Mouse (Mus musculus): ENCODE data around the gene Pola2. TPM values are rescaled to one million over a fixed set of nuclear protein-coding genes. Genes with fewer than 3 reads are reported as not detected.

Gene Pola2
- 10 to 100 TPM; 38.1 to 39.3 TPM for total RNA-seq (2023)

DNA sequence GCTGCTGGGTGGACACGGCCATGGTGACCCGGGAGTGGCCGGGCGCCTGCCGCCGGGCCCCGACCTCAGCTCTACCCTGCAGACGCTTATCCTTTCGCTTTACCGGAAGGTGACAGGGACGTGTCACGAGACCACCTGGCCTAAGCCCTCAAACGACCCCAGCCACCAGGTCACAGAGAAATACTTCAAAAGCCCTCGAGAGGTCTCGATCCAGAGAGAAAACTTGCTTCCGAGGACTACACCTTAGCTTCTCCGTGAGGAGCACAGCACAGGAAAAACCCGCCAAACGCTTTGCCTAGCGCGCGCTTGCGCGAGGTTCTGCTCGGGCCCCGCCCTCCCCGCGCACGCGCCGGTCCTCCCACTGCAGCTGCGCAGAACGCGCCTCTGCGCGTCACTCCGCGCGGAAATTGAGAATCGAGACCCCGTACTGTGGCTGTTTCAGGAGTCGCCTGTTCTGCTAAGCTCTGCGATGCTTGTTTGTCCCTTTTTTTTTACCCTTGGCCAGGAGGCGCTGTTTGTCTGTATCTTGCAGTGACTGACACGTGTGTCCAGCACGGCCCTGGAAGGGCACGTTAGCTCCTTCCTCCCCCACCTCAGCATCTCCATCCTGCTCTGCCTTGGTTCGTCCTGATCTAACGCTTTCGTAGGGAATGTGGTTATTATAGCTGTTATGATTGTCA lies at the start of gene Pola2:
Gene Pola2, minus strand, starts transcription at position 320 of the 680 bp plus-strand sequence.

DNA sequence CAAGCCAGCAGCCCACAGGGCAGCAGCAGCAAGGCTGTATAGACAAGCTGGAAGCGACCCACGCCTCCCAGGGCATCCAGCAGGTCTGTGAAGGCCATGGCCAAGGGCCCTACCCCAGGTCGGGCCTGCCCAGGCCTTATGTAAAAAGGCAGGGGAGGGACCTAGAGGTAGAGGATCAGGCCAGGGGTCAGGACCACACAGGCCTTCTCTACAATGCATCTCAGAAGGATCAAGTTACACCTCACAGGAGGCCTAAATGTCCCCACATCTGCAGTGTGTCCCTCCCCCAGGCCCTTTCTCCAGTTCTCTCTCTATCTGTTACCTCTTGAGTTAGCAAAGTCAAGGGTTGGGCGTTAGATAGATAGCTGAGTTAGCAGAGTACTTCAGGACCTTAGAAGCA lies 22.0 kb upstream of the Pola2 start, which contains the start of gene Slc22a20:
Gene Slc22a20, minus strand, starts transcription at position 101 of the 400 bp plus-strand sequence.

DNA sequence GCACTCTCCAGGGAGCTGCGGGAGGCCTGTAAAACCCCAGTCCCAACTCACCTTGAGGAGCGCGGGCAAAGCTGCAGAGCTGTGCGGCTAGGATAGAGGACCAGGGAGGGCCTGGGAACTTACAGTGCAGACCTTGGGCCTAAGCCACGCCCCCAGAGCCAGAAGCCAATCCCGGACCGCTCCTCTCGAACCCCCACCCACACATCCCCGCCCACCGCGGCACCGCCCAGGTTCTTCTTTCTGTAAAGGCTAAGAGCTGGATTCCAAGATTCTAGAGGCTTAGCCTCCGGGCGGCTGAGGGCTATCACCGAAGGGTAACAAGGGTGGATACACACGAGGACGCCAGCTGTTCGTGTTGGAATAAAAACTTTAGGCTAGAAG lies 39.3 kb downstream of the Pola2 start, which contains the start of gene Cdc42ep2:
Gene Cdc42ep2, minus strand, starts transcription at position 104 of the 381 bp plus-strand sequence.

DNA sequence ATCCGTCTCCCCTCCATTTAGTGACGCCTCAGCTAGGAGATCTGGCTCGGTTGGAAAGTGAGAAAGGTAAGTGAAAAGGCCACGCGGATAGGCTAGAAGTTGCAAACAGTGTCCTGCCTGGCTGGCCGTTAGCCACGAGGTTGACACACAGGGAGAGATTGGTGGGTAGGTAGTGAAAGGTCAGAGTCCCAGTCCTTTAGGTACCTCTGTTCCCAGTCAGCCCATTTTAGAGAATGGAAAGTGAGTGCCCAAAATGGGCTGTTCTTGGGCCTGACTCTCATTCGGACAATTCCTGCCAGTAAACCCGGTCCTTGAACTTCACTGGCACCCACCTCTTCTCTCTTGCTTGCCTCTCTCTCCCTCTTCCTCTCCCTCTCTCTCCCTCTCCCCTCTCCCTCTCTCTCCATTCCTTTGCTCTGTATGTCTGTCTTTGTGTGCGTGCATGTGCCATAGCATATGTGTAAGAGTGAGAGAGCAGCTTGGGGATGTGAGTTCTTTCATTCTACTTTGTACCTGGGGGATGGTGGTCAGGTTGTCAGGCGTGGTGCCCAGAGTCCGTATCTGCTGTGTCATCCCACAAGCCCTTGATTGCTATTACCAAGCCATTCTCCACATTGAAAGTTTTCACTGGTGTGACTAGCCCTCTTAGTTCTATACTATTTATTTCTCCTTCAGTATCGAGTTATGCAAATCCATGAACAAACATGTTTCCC lies 50.8 kb downstream of the Pola2 start, which contains the start of gene Dpf2:
Gene Dpf2, minus strand, starts transcription at position 4 of the 713 bp plus-strand sequence.

DNA sequence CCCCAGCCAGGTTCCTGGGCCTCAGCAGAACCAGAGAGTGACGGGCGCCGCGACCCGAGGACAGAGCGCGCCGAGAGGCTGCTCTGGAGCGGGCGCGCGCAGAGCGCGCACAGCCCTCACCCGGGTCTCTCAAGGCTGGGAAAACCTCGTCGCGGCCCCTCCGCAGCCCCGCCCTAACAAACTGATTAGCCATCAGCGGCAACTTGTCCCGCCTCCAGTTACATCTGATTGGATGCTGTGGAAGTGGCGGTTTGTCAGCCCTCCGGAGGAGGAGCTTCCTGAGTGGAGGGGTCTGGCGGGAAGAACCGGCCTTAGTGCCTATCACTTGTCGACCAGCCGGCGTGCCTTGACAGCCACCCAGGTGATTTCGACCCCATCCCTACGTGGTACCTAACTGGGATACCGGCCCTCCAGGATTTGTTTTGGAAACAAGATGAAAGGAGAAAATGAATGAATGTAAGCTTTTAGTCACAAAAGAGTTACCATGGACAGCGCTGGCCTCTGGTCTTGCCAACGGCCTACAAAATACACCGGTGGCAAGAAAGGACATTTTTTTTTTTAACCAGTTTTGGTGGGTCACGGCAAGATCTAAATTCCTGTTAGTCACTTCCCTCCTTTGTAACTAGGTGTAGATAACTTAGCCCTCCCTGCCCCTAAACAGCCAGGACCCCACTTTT lies 69.9 kb downstream of the Pola2 start, which contains the start of gene Tigd3:
Gene Tigd3, minus strand, starts transcription at position 148 of the 677 bp plus-strand sequence.

Other genes with a start within 250 kb of the Pola2 start
- 100 to 1,000 TPM; 146 to 165 TPM for gene Ehbp1l1, start 237.9 kb downstream of the Pola2 start, total RNA-seq (2023)
- gene Fam89b, start 234.5 kb downstream of the Pola2 start, total RNA-seq (2023), result 10 to 100 TPM; 54.5 to 58.8 TPM
- 1 to 10 TPM; 2.3 to 3.3 TPM for gene Ltbp3, start 223.3 kb downstream of the Pola2 start, total RNA-seq (2023)
- 10 to 100 TPM; 48.2 to 54.7 TPM for gene Scyl1, start 192.8 kb downstream of the Pola2 start, total RNA-seq (2023)
- 10 to 100 TPM; 59.9 to 62.7 TPM for gene Frmd8, start 88.9 kb downstream of the Pola2 start, total RNA-seq (2023)
- gene Slc25a45, start 86.4 kb downstream of the Pola2 start, total RNA-seq (2023), result 10 to 100 TPM; 48.2 to 55.2 TPM
- 1 to 10 TPM; 2.4 to 3.3 TPM for gene Tigd3, start 70.1 kb downstream of the Pola2 start, total RNA-seq (2023)
- gene Dpf2, start 51.2 kb downstream of the Pola2 start, total RNA-seq (2023), result 100 to 1,000 TPM; 106 to 111 TPM
- 1 to 10 TPM; 3.2 to 4.7 TPM for gene Cdc42ep2, start 39.4 kb downstream of the Pola2 start, total RNA-seq (2023)
- 1 to 10 TPM; 1.9 to 2.3 TPM for gene Slc22a20, start 21.9 kb upstream of the Pola2 start, total RNA-seq (2023)
- gene Capn1, start 51.7 kb upstream of the Pola2 start, total RNA-seq (2023), result 100 to 1,000 TPM; 242 to 264 TPM
- gene Syvn1, start 82.4 kb upstream of the Pola2 start, total RNA-seq (2023), result 10 to 100 TPM; 40.0 to 42.7 TPM
- 10 to 100 TPM; 15.5 to 17.7 TPM for gene Mrpl49, start 93.6 kb upstream of the Pola2 start, total RNA-seq (2023)
- 1,000 to 10,000 TPM; 1,500 to 1,520 TPM for gene Fau, start 93.6 kb upstream of the Pola2 start, total RNA-seq (2023)
- 10 to 100 TPM; 11.3 to 13.7 TPM for gene Znhit2, start 97.0 kb upstream of the Pola2 start, total RNA-seq (2023)
- gene Tm7sf2, start 104.2 kb upstream of the Pola2 start, total RNA-seq (2023), result 10 to 100 TPM in 1 of 2 experiments, 1 to 10 TPM in 1; 9.7 to 10.8 TPM
- gene Vps51, start 113.0 kb upstream of the Pola2 start, total RNA-seq (2023), result 10 to 100 TPM; 71.2 to 76.9 TPM
- gene Tmem262, start 115.8 kb upstream of the Pola2 start, total RNA-seq (2023), result not detected
- gene Gm28374, start 118.1 kb upstream of the Pola2 start, total RNA-seq (2023), result not detected
- 10 to 100 TPM; 23.8 to 26.0 TPM for gene Zfpl1, start 120.8 kb upstream of the Pola2 start, total RNA-seq (2023)
- gene Cdca5, start 120.8 kb upstream of the Pola2 start, total RNA-seq (2023), result 10 to 100 TPM; 31.2 to 31.6 TPM
- 1 to 10 TPM; 1.2 to 2.0 TPM for gene AC131692.1, start 130.2 kb upstream of the Pola2 start, total RNA-seq (2023)
- 1 to 10 TPM in 1 of 2 experiments, under 1 TPM in 1; 0.46 to 1.7 TPM for gene Naaladl1, start 141.6 kb upstream of the Pola2 start, total RNA-seq (2023)
- 1 to 10 TPM; 6.6 to 7.2 TPM for gene Sac3d1, start 154.4 kb upstream of the Pola2 start, total RNA-seq (2023)
- 10 to 100 TPM; 11.3 to 14.2 TPM for gene Snx15, start 164.1 kb upstream of the Pola2 start, total RNA-seq (2023)
- 1 to 10 TPM in 1 of 2 experiments, under 1 TPM in 1; 0.94 to 1.3 TPM for gene Batf2, start 176.8 kb upstream of the Pola2 start, total RNA-seq (2023)
- gene Arl2, start 177.3 kb upstream of the Pola2 start, total RNA-seq (2023), result 10 to 100 TPM; 12.9 to 17.1 TPM
- not detected for gene Majin, start 220.2 kb upstream of the Pola2 start, total RNA-seq (2023)